Mouse (Mus musculus) heart, embryonic 16.5 days (tissue): ENCODE measurements at regions not wholly inside any gene's neighbourhood (a gene's known extent, or its start where the extent isn't known, plus 50 kb on each side); places are given as distances from the start of the nearest gene placed in this dataset.

Experiments
- ATAC-seq: fragments of 200-750 bp; cut with Nextera tagmentation; replicated peaks from 2 replicates; pipeline ENCODE4 v1.8.0; 2017; ENCODE audit warnings: moderate number of reproducible peaks; ENCODE audit not compliant: insufficient read depth, low FRiP score; ENCODE audit errors: extremely low read depth
- H3K27ac ChIP-seq: fragments of 300-500 bp; sonication (generic); 2 replicates; pipeline ENCODE4 v1.5.1; 2014; ENCODE audit warnings: mild to moderate bottlenecking, low read length, control low read depth, moderate library complexity
- H3K27me3 ChIP-seq: fragments of 300-500 bp; sonication (generic); 2 replicates; pipeline ENCODE4 v1.6.1; 2014; ENCODE audit warnings: low read length, mixed read lengths; ENCODE audit not compliant: control insufficient read depth, insufficient read depth
- H3K36me3 ChIP-seq: fragments of 300-500 bp; sonication (generic); 2 replicates; pipeline ENCODE4 v1.6.1; 2014; ENCODE audit not compliant: control insufficient read depth, insufficient read depth
- H3K4me1 ChIP-seq: fragments of 300-500 bp; sonication (generic); 2 replicates; pipeline ENCODE4 v1.6.1; 2014; ENCODE audit warnings: low read length, mixed read lengths; ENCODE audit not compliant: control insufficient read depth, insufficient read depth
- H3K4me2 ChIP-seq: fragments of 300-500 bp; sonication (generic); 2 replicates; pipeline ENCODE4 v1.6.1; 2014; ENCODE audit warnings: low read depth, mild to moderate bottlenecking, control low read depth, low read length
- H3K4me3 ChIP-seq: fragments of 300-500 bp; sonication (generic); 2 replicates; pipeline ENCODE4 v1.5.1; 2014; ENCODE audit warnings: mild to moderate bottlenecking, control low read depth, low read length
- H3K9ac ChIP-seq: fragments of 300-500 bp; sonication (generic); 2 replicates; pipeline ENCODE4 v1.6.1; 2014; ENCODE audit warnings: low read length, control low read depth
- H3K9me3 ChIP-seq: fragments of 300-500 bp; sonication (generic); replicated peaks from 2 replicates; pipeline ENCODE4 v1.6.1; 2016; ENCODE audit warnings: low read length; ENCODE audit not compliant: control insufficient read depth
- WGBS: fragments of 180-500 bp; shearing (Covaris S2); extraction: QIAGEN DNeasy Blood & Tissue Kit; methylation state at CpG from one replicate; pipeline ENCODE4 v1.1.7; 2014; 5-methylcytosine and 5-hydroxymethylcytosine counted together

DNA sequence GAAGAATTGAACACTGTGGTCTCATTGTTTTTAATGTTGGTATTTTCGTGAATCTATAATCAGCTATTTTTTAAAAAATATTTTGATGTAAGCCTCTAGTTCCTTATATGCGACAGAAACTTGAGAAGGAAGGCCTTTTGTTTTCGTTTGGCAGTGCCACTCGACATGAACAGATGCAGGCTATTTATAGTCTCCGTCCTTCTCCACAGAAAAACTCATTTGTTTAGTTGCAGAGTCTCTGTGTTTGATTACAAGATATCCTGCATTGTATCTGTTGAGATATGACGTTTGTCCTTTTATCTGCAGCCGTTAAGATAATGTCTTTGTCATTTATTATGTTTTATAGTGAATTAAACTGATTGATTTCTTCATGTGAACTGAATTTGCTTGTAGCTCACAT lies 116.7 kb downstream of the Dhrs2 start:
- Histone ChIP-seq H3K4me3 (no peak overlapping the region), H3K9ac (no peak overlapping the region), H3K27me3 (no peaks in the 10 kb centered on the region), H3K4me2 (no peak overlapping the region), H3K36me3 (no peaks in the 10 kb centered on the region), H3K9me3 (no peaks in the 10 kb centered on the region), H3K4me1 (peaks cover 19% of the 10 kb centered on the region), H3K27ac (peak overlapping the region; percentile 70; the same call in 1 of the 2 replicates)
- no peak for ATAC-seq
- WGBS = 20% methylated on average over 7 of the region's 7 CpGs

DNA sequence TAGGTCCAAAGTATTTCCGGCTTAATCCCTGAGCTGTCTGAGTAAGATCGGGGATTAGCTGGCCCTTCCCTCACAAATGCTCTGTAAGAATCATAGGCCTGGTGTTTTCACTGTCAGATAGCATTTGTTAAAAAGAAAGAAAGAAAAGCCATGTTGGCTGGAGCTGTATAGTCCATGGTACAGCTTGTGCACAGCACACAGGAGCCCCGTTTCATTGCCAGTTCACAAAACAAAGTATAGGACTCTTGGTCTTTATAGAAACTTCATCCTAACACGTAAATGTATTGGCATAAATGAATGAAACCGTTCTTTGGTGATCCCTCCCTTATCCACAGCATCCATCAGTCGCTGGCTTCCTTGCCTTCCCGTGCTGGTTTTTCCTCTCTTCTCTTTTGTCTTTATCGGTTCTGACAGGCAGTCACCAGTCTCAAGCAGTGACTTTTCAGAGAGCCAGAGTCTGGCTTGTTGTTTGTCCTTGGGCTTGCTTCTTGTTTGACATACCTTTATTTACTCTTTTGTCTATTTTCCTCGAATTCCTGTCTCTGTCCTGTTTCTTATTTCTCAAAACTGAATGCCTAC lies 117.3 kb downstream of the Dhrs2 start:
- Histone ChIP-seq H3K27ac (peak overlapping the region; percentile 27; the same call in 1 of the 2 replicates), H3K4me3 (no peak overlapping the region), H3K9me3 (no peaks in the 10 kb centered on the region), H3K4me2 (no peak overlapping the region), H3K4me1 (peaks cover 17% of the 10 kb centered on the region), H3K36me3 (no peaks in the 10 kb centered on the region), H3K27me3 (no peaks in the 10 kb centered on the region), H3K9ac (no peak overlapping the region)
- ATAC-seq = no peak
- 55% methylated on average over 9 of the region's 9 CpGs for WGBS

DNA sequence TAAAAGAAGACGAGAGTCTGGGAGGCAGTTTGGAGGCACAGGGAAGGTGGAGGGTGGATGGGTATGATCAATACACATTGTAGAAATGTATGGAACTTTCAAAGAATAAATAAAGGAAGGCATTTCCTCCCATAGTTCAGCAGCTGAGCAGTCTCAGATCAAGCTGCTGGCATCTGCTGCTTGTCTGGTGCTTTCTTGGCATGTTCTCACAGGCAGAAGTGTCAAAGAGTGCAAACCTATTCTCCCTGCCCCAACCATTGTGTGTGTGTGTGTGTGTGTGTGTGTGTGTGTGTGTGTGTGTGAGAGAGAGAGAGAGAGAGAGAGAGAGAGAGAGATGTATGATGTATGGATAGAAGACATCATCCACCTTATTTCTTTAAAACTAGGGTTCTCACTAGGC lies 121.5 kb downstream of the Dhrs2 start:
- no peak for ATAC-seq
- Histone ChIP-seq H3K4me2 (no peak overlapping the region), H3K36me3 (no peaks in the 10 kb centered on the region), H3K9ac (no peak overlapping the region), H3K27ac (no peak overlapping the region), H3K27me3 (no peaks in the 10 kb centered on the region), H3K4me1 (peaks cover 7% of the 10 kb centered on the region), H3K9me3 (no peaks in the 10 kb centered on the region), H3K4me3 (no peak overlapping the region)
- WGBS = 61% methylated on average over 1 of the region's 1 CpGs

DNA sequence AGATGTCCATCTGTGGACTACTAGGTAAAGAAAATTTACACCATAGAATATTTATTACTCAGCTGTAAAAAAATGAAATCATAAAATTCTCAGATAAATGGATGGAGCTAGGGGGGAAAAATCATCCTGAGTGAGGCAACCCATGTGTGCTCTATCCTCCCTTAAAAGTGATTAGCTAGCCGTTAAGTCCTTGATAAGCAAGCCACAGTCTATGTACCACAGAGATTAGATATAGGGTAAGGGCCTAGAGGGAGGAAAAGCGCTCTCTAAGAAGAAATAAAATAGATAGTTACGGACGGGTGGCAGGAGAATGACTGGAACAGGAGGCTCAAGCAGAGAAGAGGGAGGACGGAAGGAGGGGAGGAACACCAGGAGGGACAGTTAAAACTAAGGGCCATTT lies 122.1 kb downstream of the Dhrs2 start:
- H3K27me3 ChIP-seq = no peaks in the 10 kb centered on the region
- WGBS = 39% methylated on average over 5 of the region's 5 CpGs
- H3K4me1 ChIP-seq = peaks cover 6% of the 10 kb centered on the region
- no peak overlapping the region for H3K27ac ChIP-seq
- H3K4me2 ChIP-seq = no peak overlapping the region
- no peak overlapping the region for H3K9ac ChIP-seq
- no peak for ATAC-seq
- H3K9me3 ChIP-seq = no peaks in the 10 kb centered on the region
- no peak overlapping the region for H3K4me3 ChIP-seq
- H3K36me3 ChIP-seq = no peaks in the 10 kb centered on the region

DNA sequence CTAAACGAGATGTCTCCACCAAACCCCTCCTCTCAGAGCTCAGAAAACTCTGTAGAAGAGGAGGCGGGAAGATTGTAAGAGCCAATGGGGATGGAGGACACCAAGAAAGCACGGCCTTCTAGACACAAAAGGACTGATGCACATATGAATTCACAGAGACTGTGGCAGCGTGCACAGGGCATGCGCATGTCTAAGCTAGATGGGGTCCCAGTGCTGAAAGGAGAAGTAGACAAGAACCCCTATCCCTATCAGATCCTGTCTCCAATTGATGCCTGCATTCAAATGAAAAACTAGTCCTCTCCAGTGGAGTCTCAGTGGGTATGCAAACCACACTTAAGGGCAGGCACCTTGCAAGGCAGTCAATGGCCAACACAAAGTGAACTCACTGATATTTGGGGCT lies 123.3 kb downstream of the Dhrs2 start:
- Histone ChIP-seq H3K27ac (no peak overlapping the region), H3K27me3 (no peaks in the 10 kb centered on the region), H3K36me3 (no peaks in the 10 kb centered on the region), H3K4me3 (no peak overlapping the region), H3K9ac (no peak overlapping the region), H3K4me1 (0 out of 2 replicates have a peak, but pooled peaks cover 2% of the 10 kb centered on the region), H3K9me3 (no peaks in the 10 kb centered on the region), H3K4me2 (no peak overlapping the region)
- no peak for ATAC-seq
- WGBS = 87% methylated on average over 5 of the region's 5 CpGs

DNA sequence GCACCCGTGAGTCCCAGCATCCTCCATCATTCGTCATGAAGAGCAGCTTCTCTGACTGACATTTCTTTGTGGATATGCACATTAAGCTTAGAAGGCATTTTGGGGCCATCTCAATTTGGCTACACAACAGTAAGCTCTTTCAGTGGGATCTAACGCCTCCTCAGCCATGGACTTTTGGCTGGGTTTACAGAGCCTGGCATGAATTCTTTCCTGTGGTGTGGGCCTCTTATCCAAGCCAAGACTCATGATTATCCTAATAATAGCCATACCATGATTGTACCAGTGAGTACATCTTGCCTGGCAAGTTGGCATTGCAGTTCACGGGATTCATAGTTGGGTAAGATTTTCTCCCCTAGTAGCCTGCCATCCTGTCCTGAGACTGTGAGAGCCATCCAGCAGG lies 126.3 kb downstream of the Dhrs2 start:
- 78% methylated on average over 4 of the region's 4 CpGs for WGBS
- no peak overlapping the region for H3K4me2 ChIP-seq

DNA sequence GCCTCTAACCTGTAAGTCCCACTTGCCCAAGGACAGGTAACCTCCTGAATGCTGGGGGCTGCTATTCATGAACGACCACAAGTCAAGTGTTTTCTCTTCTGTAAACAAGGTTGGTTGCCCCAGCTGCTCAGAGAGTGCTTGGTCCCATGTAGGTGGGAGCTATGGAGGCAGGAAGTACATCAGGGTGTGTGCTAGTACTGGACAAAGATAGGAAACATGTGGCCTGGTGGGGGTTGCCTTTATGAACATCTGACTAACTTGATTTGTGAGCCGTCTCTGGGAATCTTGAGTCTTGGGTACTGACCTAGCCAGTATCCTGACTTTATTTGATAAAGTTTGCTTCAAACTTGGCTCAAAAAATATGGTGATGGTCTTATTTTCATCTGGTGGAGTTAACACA lies 121.3 kb upstream of the Dhrs4 start:
- no peak overlapping the region for H3K9ac ChIP-seq
- no peak overlapping the region for H3K4me3 ChIP-seq
- H3K4me1 ChIP-seq = no peaks in the 10 kb centered on the region
- no peaks in the 10 kb centered on the region for H3K9me3 ChIP-seq
- H3K4me2 ChIP-seq = no peak overlapping the region
- no peaks in the 10 kb centered on the region for H3K27me3 ChIP-seq
- WGBS = 58% methylated on average over 2 of the region's 2 CpGs
- ATAC-seq = no peak
- no peaks in the 10 kb centered on the region for H3K36me3 ChIP-seq
- no peak overlapping the region for H3K27ac ChIP-seq

More for the DNA sequence above, 126.3 kb downstream of the Dhrs2 start:
- ATAC-seq = no peak
- Histone ChIP-seq H3K27ac (no peak overlapping the region), H3K4me3 (no peak overlapping the region), H3K9me3 (no peaks in the 10 kb centered on the region), H3K4me1 (0 out of 2 replicates have a peak, but pooled peaks cover 2% of the 10 kb centered on the region), H3K9ac (no peak overlapping the region), H3K27me3 (no peaks in the 10 kb centered on the region), H3K36me3 (no peaks in the 10 kb centered on the region)

DNA sequence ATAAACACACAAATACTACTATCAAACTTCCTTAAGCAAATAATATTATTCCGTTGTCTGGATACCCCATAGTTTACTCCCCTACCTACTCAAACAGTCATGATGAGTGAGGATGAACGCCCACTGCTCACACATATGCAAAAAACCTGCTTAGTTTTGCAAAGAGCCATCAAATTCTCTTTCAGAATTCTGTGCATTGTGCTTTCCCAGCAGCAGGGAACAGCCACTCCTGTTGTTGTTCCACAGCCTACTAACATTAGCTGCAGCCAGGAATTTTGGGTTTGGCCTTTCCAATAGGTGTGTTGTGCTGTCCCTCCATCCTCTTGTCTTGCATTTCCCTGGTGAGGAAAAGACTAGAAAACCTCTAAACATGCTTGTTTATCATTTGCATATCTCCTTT lies 120.1 kb upstream of the Dhrs4 start:
- Histone ChIP-seq H3K4me2 (no peak overlapping the region), H3K4me3 (no peak overlapping the region), H3K9ac (no peak overlapping the region), H3K27me3 (no peaks in the 10 kb centered on the region), H3K4me1 (no peaks in the 10 kb centered on the region), H3K9me3 (no peaks in the 10 kb centered on the region), H3K27ac (no peak overlapping the region), H3K36me3 (no peaks in the 10 kb centered on the region)
- ATAC-seq = no peak
- WGBS = 74% methylated on average over 2 of the region's 2 CpGs

DNA sequence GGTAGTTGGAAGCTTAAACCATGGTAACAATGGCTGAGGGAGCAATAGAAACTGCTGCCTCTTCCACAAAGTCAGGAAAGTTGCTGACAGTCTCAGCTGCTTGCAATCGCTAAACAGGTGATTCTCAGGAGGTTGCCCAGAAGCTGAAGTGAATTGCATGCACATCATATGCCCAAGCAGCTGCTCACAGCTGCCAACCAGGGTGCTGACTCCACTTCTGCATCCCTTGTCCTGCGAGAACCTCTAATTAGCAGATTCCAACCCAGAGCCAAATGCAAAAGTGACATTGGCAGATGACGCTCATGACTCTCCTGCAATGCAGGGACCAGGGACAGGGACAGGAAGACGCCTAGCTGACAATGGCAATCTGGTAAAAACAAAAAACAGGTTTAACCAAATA lies 116.2 kb upstream of the Dhrs4 start:
- no peak overlapping the region for H3K4me2 ChIP-seq
- ATAC-seq = no peak
- H3K9ac ChIP-seq = no peak overlapping the region
- 60% methylated on average over 4 of the region's 4 CpGs for WGBS
- H3K36me3 ChIP-seq = no peaks in the 10 kb centered on the region
- no peak overlapping the region for H3K27ac ChIP-seq
- H3K4me1 ChIP-seq = no peaks in the 10 kb centered on the region
- H3K4me3 ChIP-seq = no peak overlapping the region
- no peaks in the 10 kb centered on the region for H3K27me3 ChIP-seq
- no peaks in the 10 kb centered on the region for H3K9me3 ChIP-seq
